ENCODE assay signal across 14 mouse cellular contexts in genomic region chr11:65054216-65054615, GRCm38 (mm10).
DNase-seq lines count a peak whose midpoint lies in the region.
"Had no signal": no experiment of that assay in that cellular context is flagged by ENCODE, and none has a peak within 500 bp of the region (broad histone marks: within the 10 kb centered on the region; RNA-seq: fewer than 3 reads in every experiment).

No protein-coding gene starts in this region.

- peak; percentile 31 for DNase-seq in cerebellum, adult 11-12 months
- DNase-seq in cerebellum, adult 11 months = no peak
- DNase-seq in cerebellum, adult 9-11 months = peak; percentile 31
- no peak for DNase-seq in cerebellum, adult 8-10 months
- DNase-seq in brain, adult 2 months (ENCODE audit: low read depth, low spot score) = peak; percentile 46
- no peak for DNase-seq in layer of hippocampus, postnatal 14 days (ENCODE audit: low spot score in 2 of 2)
- DNase-seq: adrenal gland, adult 8-10 months; adrenal gland, postnatal 36 days; embryo, embryonic 11 days; gastrocnemius, postnatal 25 days; heart, adult 2 months; heart, postnatal 36 days; kidney, adult 18-20 months; kidney, adult 9 months had no signal

Comparison
In these comparisons a context has a peak if more than half of its experiments do, and no peak if none do; other contexts are left out.
1. DNase-seq: peak in cerebellum, adult 11-12 months (single experiment), cerebellum, adult 9-11 months (single experiment) and brain, adult 2 months (single experiment); none in cerebellum, adult 11 months (single experiment), cerebellum, adult 8-10 months (single experiment) and layer of hippocampus, postnatal 14 days (0 of 2).